Mouse (Mus musculus) hindbrain, embryonic 14.5 days (tissue): ENCODE data around the gene Nfkbie. TPM values are rescaled to one million over a fixed set of nuclear protein-coding genes. Genes with fewer than 3 reads are reported as not detected.

Source experiments
- ATAC-seq: fragments of 200-750 bp; cut with Nextera tagmentation; 2 replicates; pipeline ENCODE4 v1.8.0; 2017; ENCODE audit warnings: moderate number of reproducible peaks, mild to moderate bottlenecking, moderate TSS enrichment, moderate library complexity; ENCODE audit not compliant: low FRiP score
- DNase-seq: peaks from one replicate; pipeline ENCODE4 v3.0.0-alpha.2; 2015; ENCODE audit warnings: low spot score
- H3K27ac ChIP-seq: fragments of 300-500 bp; sonication (generic); 2 replicates; pipeline ENCODE4 v1.5.1; 2014; ENCODE audit warnings: mild to moderate bottlenecking, moderate library complexity
- H3K27me3 ChIP-seq: fragments of 300-500 bp; sonication (generic); 2 replicates; pipeline ENCODE4 v1.6.1; 2014; ENCODE audit warnings: mild to moderate bottlenecking, low read length, mixed read lengths; ENCODE audit not compliant: control insufficient read depth, insufficient read depth
- H3K36me3 ChIP-seq: fragments of 300-500 bp; sonication (generic); replicated peaks from 2 replicates; pipeline ENCODE4 v1.6.1; 2014; ENCODE audit not compliant: control insufficient read depth, insufficient read depth
- H3K4me1 ChIP-seq: fragments of 300-500 bp; sonication (generic); replicated peaks from 2 replicates; pipeline ENCODE4 v1.6.1; 2014; ENCODE audit warnings: antibody characterized with exemption, low read length, mixed read lengths; ENCODE audit not compliant: control insufficient read depth, insufficient read depth
- H3K4me2 ChIP-seq: fragments of 300-500 bp; sonication (generic); replicated peaks from 2 replicates; pipeline ENCODE4 v1.6.1; 2014; ENCODE audit warnings: mild to moderate bottlenecking, moderate library complexity
- H3K4me3 ChIP-seq: fragments of 300-500 bp; sonication (generic); replicated peaks from 2 replicates; pipeline ENCODE4 v1.5.1; 2014; ENCODE audit warnings: mild to moderate bottlenecking, low read length
- H3K9ac ChIP-seq: fragments of 300-500 bp; sonication (generic); 2 replicates; pipeline ENCODE4 v1.6.1; 2014
- H3K9me3 ChIP-seq: fragments of 300-500 bp; sonication (generic); 2 replicates; pipeline ENCODE4 v1.6.1; 2016; ENCODE audit warnings: low read length; ENCODE audit not compliant: control insufficient read depth
- WGBS: fragments of 180-500 bp; shearing (Covaris S2); extraction: QIAGEN DNeasy Blood & Tissue Kit; methylation state at CpG from one replicate; pipeline ENCODE4 v1.1.7; 2014; 5-methylcytosine and 5-hydroxymethylcytosine counted together
- polyA plus RNA-seq: library from polyadenylated mRNA; unstranded; fragments of >200 nt; fragmentation: Nextera tagmentation; extraction: Ambion mirVana; gene quantifications from 2 replicates; pipeline ENCODE4 v1.2.1, GENCODE M21; 2014

Gene Nfkbie
- 4.3 and 4.7 TPM in 2 replicates for polyA plus RNA-seq

- H3K9ac ChIP-seq, result peak within 1 kb of the TSS; percentile 78
- no peaks in the 10 kb centered on the region for H3K36me3 ChIP-seq
- peak within 1 kb of the TSS; percentile 54 for H3K4me3 ChIP-seq
- H3K9me3 ChIP-seq, result no peaks in the 10 kb centered on the region
- H3K4me1 ChIP-seq, result peaks cover 7% of the 10 kb centered on the region
- DNase-seq, result peak; percentile 84
- WGBS, result under 1% methylated on average over 45 of the region's 45 CpGs
- H3K27me3 ChIP-seq, result no peaks in the 10 kb centered on the region
- ATAC-seq, result peak; percentile 63
- H3K4me2 ChIP-seq, result peak within 1 kb of the TSS; percentile 95
- H3K27ac ChIP-seq, result no peak within 1 kb of the TSS
Measured at GRCm38 (mm10) chr17:45555452-45556106, at the start of gene Nfkbie. Gene Nfkbie (plus strand): TSS chr17:45555703.

GRCm38 (mm10) chr17:45505941-45506465 is 49.5 kb upstream of the Nfkbie start:
- H3K36me3 ChIP-seq, result peaks cover 6% of the 10 kb centered on the region; the same call in 1 of the 2 replicates
- H3K27ac ChIP-seq, result no peak overlapping the region
- no peak overlapping the region for H3K4me2 ChIP-seq
- WGBS, result 67% methylated on average over 6 of the region's 6 CpGs
- 0 out of 2 replicates have a peak overlapping the region, but pooled peaks have one; percentile 20 for H3K9ac ChIP-seq
- no peaks in the 10 kb centered on the region for H3K27me3 ChIP-seq
- no peaks in the 10 kb centered on the region for H3K9me3 ChIP-seq
- ATAC-seq, result peak; percentile 22; the same call in 1 of the 2 replicates
- H3K4me1 ChIP-seq, result peaks cover 4% of the 10 kb centered on the region
- no peak overlapping the region for H3K4me3 ChIP-seq
- DNase-seq, result no peak

- under 1% methylated on average over 42 of the region's 42 CpGs for WGBS
- Histone ChIP-seq H3K9ac (peak within 1 kb of the TSS; percentile 75), H3K27me3 (no peaks in the 10 kb centered on the region), H3K4me3 (peak within 1 kb of the TSS; percentile 75), H3K4me1 (peaks cover 4% of the 10 kb centered on the region), H3K4me2 (peak within 1 kb of the TSS; percentile 43), H3K36me3 (peaks cover 6% of the 10 kb centered on the region; the same call in 1 of the 2 replicates), H3K9me3 (no peaks in the 10 kb centered on the region), H3K27ac (peak within 1 kb of the TSS; percentile 92)
- peak; percentile 94 for ATAC-seq
- DNase-seq, result peak; percentile 97
Measured at GRCm38 (mm10) chr17:45506700-45507189, 48.8 kb upstream of the Nfkbie start, which contains the start of gene Aars2. Gene Aars2 (plus strand): TSS chr17:45506841.

- no peak overlapping the region for H3K4me2 ChIP-seq
- H3K9me3 ChIP-seq, result no peaks in the 10 kb centered on the region
- 93% methylated on average over 4 of the region's 4 CpGs for WGBS
- ATAC-seq (no peak), DNase-seq (no peak)
- H3K27ac ChIP-seq, result no peak overlapping the region
- H3K4me1 ChIP-seq, result peaks cover 4% of the 10 kb centered on the region
- H3K4me3 ChIP-seq, result no peak overlapping the region
- no peak overlapping the region for H3K9ac ChIP-seq
- peaks cover 6% of the 10 kb centered on the region; the same call in 1 of the 2 replicates for H3K36me3 ChIP-seq
- no peaks in the 10 kb centered on the region for H3K27me3 ChIP-seq
Measured at GRCm38 (mm10) chr17:45510871-45511270, 44.6 kb upstream of the Nfkbie start.

GRCm38 (mm10) chr17:45511757-45512156 is 43.7 kb upstream of the Nfkbie start:
- no peak overlapping the region for H3K27ac ChIP-seq
- 95% methylated on average over 4 of the region's 4 CpGs for WGBS
- H3K27me3 ChIP-seq, result no peaks in the 10 kb centered on the region
- H3K9ac ChIP-seq, result no peak overlapping the region
- ATAC-seq, result no peak
- peaks cover 6% of the 10 kb centered on the region; the same call in 1 of the 2 replicates for H3K36me3 ChIP-seq
- no peak overlapping the region for H3K4me3 ChIP-seq
- H3K4me2 ChIP-seq, result no peak overlapping the region
- H3K9me3 ChIP-seq, result no peaks in the 10 kb centered on the region
- peaks cover 4% of the 10 kb centered on the region for H3K4me1 ChIP-seq
- no peak for DNase-seq

GRCm38 (mm10) chr17:45515204-45515726 is 40.2 kb upstream of the Nfkbie start:
- WGBS, result 59% methylated on average over 15 of the region's 15 CpGs
- Histone ChIP-seq H3K4me1 (no peaks in the 10 kb centered on the region), H3K36me3 (peaks cover 11% of the 10 kb centered on the region), H3K27me3 (no peaks in the 10 kb centered on the region), H3K4me3 (no peak overlapping the region), H3K27ac (no peak overlapping the region), H3K4me2 (no peak overlapping the region), H3K9ac (no peak overlapping the region), H3K9me3 (no peaks in the 10 kb centered on the region)
- ATAC-seq (no peak), DNase-seq (no peak)

- Histone ChIP-seq H3K4me2 (no peak overlapping the region), H3K27ac (no peak overlapping the region), H3K36me3 (peaks cover 17% of the 10 kb centered on the region), H3K9ac (no peak overlapping the region), H3K9me3 (no peaks in the 10 kb centered on the region), H3K27me3 (no peaks in the 10 kb centered on the region), H3K4me1 (no peaks in the 10 kb centered on the region), H3K4me3 (no peak overlapping the region)
- WGBS, result 90% methylated on average over 10 of the region's 10 CpGs
- ATAC-seq (no peak), DNase-seq (no peak)
Measured at GRCm38 (mm10) chr17:45515806-45516205, 39.7 kb upstream of the Nfkbie start.

GRCm38 (mm10) chr17:45516488-45516887 is 39.0 kb upstream of the Nfkbie start:
- DNase-seq (peak; percentile 91), ATAC-seq (peak; percentile 35; the same call in 1 of the 2 replicates)
- Histone ChIP-seq H3K4me1 (no peaks in the 10 kb centered on the region), H3K4me2 (no peak overlapping the region), H3K36me3 (peaks cover 20% of the 10 kb centered on the region), H3K27me3 (no peaks in the 10 kb centered on the region), H3K4me3 (no peak overlapping the region), H3K9me3 (no peaks in the 10 kb centered on the region), H3K9ac (no peak overlapping the region), H3K27ac (no peak overlapping the region)
- WGBS, result 50% methylated on average over 8 of the region's 8 CpGs

- no peaks in the 10 kb centered on the region for H3K27me3 ChIP-seq
- H3K36me3 ChIP-seq, result peaks cover 20% of the 10 kb centered on the region
- H3K9ac ChIP-seq, result no peak overlapping the region
- DNase-seq (no peak), ATAC-seq (peak; percentile 21)
- H3K4me2 ChIP-seq, result no peak overlapping the region
- WGBS, result 92% methylated on average over 21 of the region's 21 CpGs
- no peak overlapping the region for H3K27ac ChIP-seq
- no peaks in the 10 kb centered on the region for H3K4me1 ChIP-seq
- H3K9me3 ChIP-seq, result no peaks in the 10 kb centered on the region
- no peak overlapping the region for H3K4me3 ChIP-seq
Measured at GRCm38 (mm10) chr17:45517135-45517534, 38.4 kb upstream of the Nfkbie start.
